Mouse (Mus musculus): ENCODE measurements around the gene Pla2g2d. TPM values are rescaled to one million over a fixed set of nuclear protein-coding genes. Genes with fewer than 3 reads are reported as not detected.

Pla2g2d gene
- total RNA-seq, 2 experiments from 2014 or later = not detected

GRCm38 (mm10) chr4:138777417-138778407 is 2.2 kb downstream of the Pla2g2d start:
- intact Hi-C loops (cut with DNase I; ENCODE audit: low total_unique reads) = no loop called here
- DNase-seq = no peak

- no peak for DNase-seq
These were observed 4.8 kb downstream of the Pla2g2d start for GRCm38 (mm10) chr4:138780300-138780699.

GRCm38 (mm10) chr4:138782098-138782497 is 6.6 kb downstream of the Pla2g2d start:
- intact Hi-C loops (cut with DNase I; ENCODE audit: low total_unique reads) = no loop called here

More at GRCm38 (mm10) chr4:138780300-138780699, 4.8 kb downstream of the Pla2g2d start:
- intact Hi-C loops (cut with DNase I; ENCODE audit: low total_unique reads) = no loop called here

GRCm38 (mm10) chr4:138785721-138786120 is 10.2 kb downstream of the Pla2g2d start:
- intact Hi-C loops (cut with DNase I; ENCODE audit: low total_unique reads) = no loop called here
- no peak for DNase-seq

More at GRCm38 (mm10) chr4:138782098-138782497, 6.6 kb downstream of the Pla2g2d start:
- DNase-seq = peak; percentile 39

- intact Hi-C loops (cut with DNase I; ENCODE audit: low total_unique reads) = no loop called here
- DNase-seq = no peak
These were observed 10.6 kb downstream of the Pla2g2d start for GRCm38 (mm10) chr4:138786141-138786540.

GRCm38 (mm10) chr4:138788381-138788780 is 12.8 kb downstream of the Pla2g2d start:
- no peak for DNase-seq
- intact Hi-C loops (cut with DNase I; ENCODE audit: low total_unique reads) = no loop called here

- DNase-seq = no peak
- intact Hi-C loops (cut with DNase I; ENCODE audit: low total_unique reads) = loop anchor here (5.0 kb wide), 1 partner anchor 44 kb away; no protein-coding TSS in a partner anchor
These were observed 15.9 kb downstream of the Pla2g2d start for GRCm38 (mm10) chr4:138791452-138791851.

GRCm38 (mm10) chr4:138792599-138792998 is 17.1 kb downstream of the Pla2g2d start:
- DNase-seq = no peak
- intact Hi-C loops (cut with DNase I; ENCODE audit: low total_unique reads) = loop anchor here (5.0 kb wide), 1 partner anchor 45 kb away; no protein-coding TSS in a partner anchor

GRCm38 (mm10) chr4:138793276-138793675 is 17.7 kb downstream of the Pla2g2d start:
- intact Hi-C loops (cut with DNase I; ENCODE audit: low total_unique reads) = loop anchor here (5.0 kb wide), 1 partner anchor 46 kb away; no protein-coding TSS in a partner anchor
- peak; percentile 38 for DNase-seq

GRCm38 (mm10) chr4:138794344-138794743 is 18.8 kb downstream of the Pla2g2d start:
- DNase-seq = no peak
- intact Hi-C loops (cut with DNase I; ENCODE audit: low total_unique reads) = loop anchor here (5.0 kb wide), 1 partner anchor 47 kb away; no protein-coding TSS in a partner anchor

- intact Hi-C loops (cut with DNase I; ENCODE audit: low total_unique reads) = no loop called here
These were observed 21.1 kb downstream of the Pla2g2d start for GRCm38 (mm10) chr4:138796513-138797216.

GRCm38 (mm10) chr4:138797217-138797570 is 21.7 kb downstream of the Pla2g2d start:
- intact Hi-C loops (cut with DNase I; ENCODE audit: low total_unique reads) = no loop called here
- no peak for DNase-seq

More at GRCm38 (mm10) chr4:138796513-138797216, 21.1 kb downstream of the Pla2g2d start:
- no peak for DNase-seq

- DNase-seq = peak; percentile 39
- intact Hi-C loops (cut with DNase I; ENCODE audit: low total_unique reads) = no loop called here
These were observed 24.7 kb downstream of the Pla2g2d start for GRCm38 (mm10) chr4:138800134-138800744.

- no peak for DNase-seq
- intact Hi-C loops (cut with DNase I; ENCODE audit: low total_unique reads) = no loop called here
These were observed 26.1 kb downstream of the Pla2g2d start for GRCm38 (mm10) chr4:138801631-138802030.

- DNase-seq = no peak
- intact Hi-C loops (cut with DNase I; ENCODE audit: low total_unique reads) = no loop called here
These were observed 27.4 kb downstream of the Pla2g2d start for GRCm38 (mm10) chr4:138802917-138803316.

- no peak for DNase-seq
- intact Hi-C loops (cut with DNase I; ENCODE audit: low total_unique reads) = no loop called here
These were observed 29.7 kb downstream of the Pla2g2d start for GRCm38 (mm10) chr4:138805248-138805647.

GRCm38 (mm10) chr4:138806160-138806559 is 30.6 kb downstream of the Pla2g2d start:
- intact Hi-C loops (cut with DNase I; ENCODE audit: low total_unique reads) = no loop called here
- DNase-seq = no peak

GRCm38 (mm10) chr4:138806920-138807541 is 31.5 kb downstream of the Pla2g2d start:
- intact Hi-C loops (cut with DNase I; ENCODE audit: low total_unique reads) = no loop called here
- DNase-seq = peak; percentile 26

- no peak for DNase-seq
- intact Hi-C loops (cut with DNase I; ENCODE audit: low total_unique reads) = no loop called here
These were observed 40.6 kb downstream of the Pla2g2d start for GRCm38 (mm10) chr4:138816166-138816565.

All from gastrocnemius, postnatal 14 days (tissue).